Mouse (Mus musculus) liver, embryonic 16.5 days (tissue): Measurements from ENCODE around the gene Ago3. TPM values are rescaled to one million over a fixed set of nuclear protein-coding genes. Genes with fewer than 3 reads are reported as not detected.
A peak's percentile ranks its signal among the peaks of the same experiment; 100 is the strongest.

ENCODE experiments used
- ATAC-seq: fragments of 200-750 bp; cut with Nextera tagmentation; 2 replicates; pipeline ENCODE4 v1.8.0; 2017; ENCODE audit warnings: low read depth, mild to moderate bottlenecking, moderate number of reproducible peaks, moderate library complexity
- H3K27ac ChIP-seq: fragments of 300-500 bp; sonication (generic); 2 replicates; pipeline ENCODE4 v1.5.1; 2014; ENCODE audit warnings: mild to moderate bottlenecking, low read length
- H3K27me3 ChIP-seq: fragments of 300-500 bp; sonication (generic); 2 replicates; pipeline ENCODE4 v1.6.1; 2014; ENCODE audit warnings: low read depth, low read length, mixed read lengths; ENCODE audit not compliant: control insufficient read depth, insufficient read depth
- H3K36me3 ChIP-seq: fragments of 300-500 bp; sonication (generic); 2 replicates; pipeline ENCODE4 v1.6.1; 2014; ENCODE audit warnings: mild to moderate bottlenecking; ENCODE audit not compliant: control insufficient read depth, insufficient read depth
- H3K4me1 ChIP-seq: fragments of 300-500 bp; sonication (generic); 2 replicates; pipeline ENCODE4 v1.6.1; 2014; ENCODE audit warnings: low read depth, low read length, mixed read lengths; ENCODE audit not compliant: control insufficient read depth
- H3K4me2 ChIP-seq: fragments of 300-500 bp; sonication (generic); 2 replicates; pipeline ENCODE4 v1.6.1; 2014; ENCODE audit warnings: low read depth, low read length, mixed read lengths
- H3K4me3 ChIP-seq: fragments of 300-500 bp; sonication (generic); 2 replicates; pipeline ENCODE4 v1.5.1; 2014; ENCODE audit warnings: low read depth, mild to moderate bottlenecking, low read length
- H3K9ac ChIP-seq: fragments of 300-500 bp; sonication (generic); 2 replicates; pipeline ENCODE4 v1.6.1; 2014; ENCODE audit warnings: low read depth, low read length
- H3K9me3 ChIP-seq: fragments of 300-500 bp; sonication (generic); replicated peaks from 2 replicates; pipeline ENCODE4 v1.6.1; 2016; ENCODE audit warnings: low read length; ENCODE audit not compliant: control insufficient read depth
- WGBS: fragments of 180-500 bp; shearing (Covaris S2); extraction: QIAGEN DNeasy Blood & Tissue Kit; methylation state at CpG from one replicate; pipeline ENCODE4 v1.1.7; 2014; ENCODE audit not compliant: insufficient replicate concordance; 5-methylcytosine and 5-hydroxymethylcytosine counted together
- polyA plus RNA-seq: library from polyadenylated mRNA; unstranded; fragments of >200 nt; fragmentation: Nextera tagmentation; extraction: Ambion mirVana; gene quantifications from 2 replicates; pipeline ENCODE4 v1.2.1, GENCODE M21; 2015

The Ago3 gene
- polyA plus RNA-seq, 1 experiment from 2014 or later = 5.4 TPM

GRCm38 (mm10) chr4:126296617-126297101, 132.7 kb downstream of the Ago3 start:
- Histone ChIP-seq H3K9ac (0 out of 2 replicates have a peak overlapping the region, but pooled peaks have one; percentile 8), H3K4me3 (peak overlapping the region; percentile 27; the same call in 1 of the 2 replicates), H3K27me3 (peaks cover 47% of the 10 kb centered on the region), H3K9me3 (no peaks in the 10 kb centered on the region), H3K36me3 (no peaks in the 10 kb centered on the region), H3K4me1 (peaks cover 4% of the 10 kb centered on the region), H3K27ac (no peak overlapping the region), H3K4me2 (peak overlapping the region; percentile 53)
- 2% methylated on average over 34 of the region's 34 CpGs for WGBS
- ATAC-seq = no peak

- 35% methylated on average over 4 of the region's 4 CpGs for WGBS
- peaks cover 40% of the 10 kb centered on the region for H3K27me3 ChIP-seq
- H3K4me3 ChIP-seq = no peak overlapping the region
- no peak overlapping the region for H3K4me2 ChIP-seq
- ATAC-seq = no peak
- no peak overlapping the region for H3K27ac ChIP-seq
- H3K9ac ChIP-seq = no peak overlapping the region
- H3K9me3 ChIP-seq = no peaks in the 10 kb centered on the region
- no peaks in the 10 kb centered on the region for H3K36me3 ChIP-seq
- H3K4me1 ChIP-seq = peaks cover 4% of the 10 kb centered on the region
Measured at GRCm38 (mm10) chr4:126295937-126296336, 133.4 kb downstream of the Ago3 start.

- Histone ChIP-seq H3K9me3 (no peaks in the 10 kb centered on the region), H3K36me3 (no peaks in the 10 kb centered on the region), H3K9ac (no peak overlapping the region), H3K27me3 (peaks cover 32% of the 10 kb centered on the region), H3K4me1 (peaks cover 4% of the 10 kb centered on the region), H3K27ac (no peak overlapping the region), H3K4me2 (no peak overlapping the region), H3K4me3 (no peak overlapping the region)
- 49% methylated on average over 6 of the region's 6 CpGs for WGBS
- peak; percentile 64 for ATAC-seq
Measured at GRCm38 (mm10) chr4:126295152-126295551, 134.2 kb downstream of the Ago3 start.

DNA sequence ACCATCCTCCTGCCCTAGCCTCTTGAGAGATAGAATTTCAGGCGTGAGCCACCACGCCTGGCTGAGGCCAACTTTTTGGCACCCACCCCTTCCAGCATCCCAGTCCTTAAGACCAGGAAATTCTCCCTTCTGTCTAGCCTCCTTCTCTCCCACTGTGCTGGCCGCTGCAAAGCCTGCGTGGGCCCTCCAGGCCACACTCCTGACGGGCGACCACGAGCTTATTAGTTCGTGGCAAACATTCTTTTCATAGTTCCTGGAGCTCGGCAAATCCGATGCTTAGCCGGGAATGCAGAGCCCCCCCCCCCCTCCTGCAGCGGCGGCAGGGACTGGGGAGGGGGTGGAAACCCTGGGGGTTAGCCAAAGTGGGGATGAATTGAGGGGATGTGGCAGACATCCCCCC, 138.2 kb downstream of the Ago3 start:
- Histone ChIP-seq H3K9me3 (no peaks in the 10 kb centered on the region), H3K9ac (no peak overlapping the region), H3K36me3 (no peaks in the 10 kb centered on the region), H3K4me3 (no peak overlapping the region), H3K27me3 (peaks cover 32% of the 10 kb centered on the region), H3K4me2 (no peak overlapping the region), H3K27ac (no peak overlapping the region), H3K4me1 (peaks cover 2% of the 10 kb centered on the region)
- no peak for ATAC-seq
- WGBS = 48% methylated on average over 13 of the region's 13 CpGs

DNA sequence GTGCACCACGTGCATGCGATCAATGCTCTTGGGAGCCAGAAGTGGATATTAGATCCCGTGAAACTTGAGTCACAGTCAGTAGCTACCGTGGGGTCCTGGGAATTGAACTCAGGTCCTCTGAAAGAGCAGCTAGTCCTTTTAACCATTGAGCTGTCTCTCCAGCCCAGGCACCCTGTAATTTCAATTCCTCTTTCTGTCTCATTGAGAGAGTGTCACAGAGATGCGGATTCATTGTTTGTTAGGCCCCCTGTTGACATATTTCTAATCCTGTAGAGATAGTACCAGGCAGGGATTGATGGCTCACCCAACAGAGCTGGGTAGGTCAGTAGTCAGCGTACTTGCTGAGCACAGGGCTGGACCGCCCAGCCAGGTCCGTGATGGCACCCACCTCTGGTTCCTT, 139.0 kb downstream of the Ago3 start:
- Histone ChIP-seq H3K9ac (no peak overlapping the region), H3K27me3 (peaks cover 34% of the 10 kb centered on the region), H3K4me2 (no peak overlapping the region), H3K9me3 (no peaks in the 10 kb centered on the region), H3K36me3 (no peaks in the 10 kb centered on the region), H3K27ac (no peak overlapping the region), H3K4me3 (no peak overlapping the region), H3K4me1 (peaks cover 2% of the 10 kb centered on the region)
- 72% methylated on average over 8 of the region's 8 CpGs for WGBS
- no peak for ATAC-seq

DNA sequence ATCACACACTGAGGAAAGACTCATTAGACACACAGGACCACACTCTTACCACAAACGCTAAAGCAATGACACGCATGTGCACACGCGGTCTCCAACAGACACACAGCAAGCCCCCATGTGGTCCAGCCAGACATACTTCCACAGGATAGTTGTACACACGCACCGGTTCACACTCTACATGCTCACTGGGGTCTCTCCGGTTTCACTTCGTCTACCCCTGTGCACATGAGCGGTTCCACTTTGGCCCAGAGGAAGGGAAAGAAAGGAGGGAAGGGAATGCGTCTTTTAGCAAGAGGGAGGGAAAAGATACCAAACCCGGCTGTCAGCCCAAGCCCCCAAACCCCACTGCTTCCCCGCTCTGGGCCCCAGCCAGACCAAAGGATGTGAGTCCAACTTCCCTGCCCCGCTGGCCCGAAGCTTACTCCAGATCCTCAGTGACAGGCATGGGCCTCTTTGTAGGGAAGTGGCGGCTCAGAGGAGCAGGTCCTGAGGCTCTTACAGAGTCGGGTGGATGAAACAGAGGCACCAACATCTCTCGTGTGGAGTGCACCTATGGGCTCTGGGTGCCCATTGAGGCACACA, 141.2 kb downstream of the Ago3 start:
- Histone ChIP-seq H3K4me3 (no peak overlapping the region), H3K9ac (no peak overlapping the region), H3K4me2 (no peak overlapping the region), H3K4me1 (peaks cover 2% of the 10 kb centered on the region), H3K27ac (no peak overlapping the region), H3K27me3 (peaks cover 40% of the 10 kb centered on the region), H3K9me3 (no peaks in the 10 kb centered on the region), H3K36me3 (no peaks in the 10 kb centered on the region)
- ATAC-seq = no peak
- WGBS = 29% methylated on average over 17 of the region's 17 CpGs

DNA sequence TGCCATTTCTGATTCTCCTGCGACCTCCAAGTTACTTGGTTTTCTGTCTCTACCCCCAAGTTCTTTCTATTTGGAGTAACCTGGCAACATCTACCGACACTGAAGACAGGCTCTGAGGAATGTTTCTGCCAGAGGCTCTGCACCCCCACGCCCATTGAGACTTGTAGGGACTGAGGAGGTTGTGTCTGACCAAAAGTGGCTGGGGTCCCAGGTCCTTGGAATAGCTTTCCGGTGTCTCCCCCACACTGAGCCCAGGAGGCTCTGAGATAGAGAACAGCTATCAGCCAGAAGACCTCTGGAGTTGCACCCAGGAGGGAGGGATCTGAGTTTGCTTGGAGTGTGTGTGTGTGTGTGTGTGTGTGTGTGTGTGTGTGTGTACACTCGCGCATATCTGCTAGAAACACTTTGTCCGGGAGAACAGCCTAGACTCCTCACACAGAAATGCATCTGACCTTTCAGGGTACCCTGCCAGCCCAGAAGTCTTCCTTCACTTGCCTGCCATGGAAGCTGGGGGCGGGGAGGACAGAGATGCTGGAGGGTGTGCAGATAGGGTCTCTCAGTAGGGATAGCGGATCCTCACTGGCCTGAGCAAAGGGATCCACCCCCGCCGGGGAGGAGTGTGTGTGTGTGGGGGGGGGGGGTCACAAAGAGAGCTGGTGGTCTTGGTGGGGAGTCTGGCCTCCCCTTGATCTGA, 141.9 kb downstream of the Ago3 start:
- Histone ChIP-seq H3K4me1 (peaks cover 2% of the 10 kb centered on the region), H3K27me3 (peaks cover 40% of the 10 kb centered on the region), H3K36me3 (no peaks in the 10 kb centered on the region), H3K4me3 (no peak overlapping the region), H3K9me3 (no peaks in the 10 kb centered on the region), H3K9ac (no peak overlapping the region), H3K27ac (no peak overlapping the region), H3K4me2 (no peak overlapping the region)
- WGBS = 35% methylated on average over 11 of the region's 11 CpGs
- no peak for ATAC-seq

GRCm38 (mm10) chr4:126286492-126286891, 142.9 kb downstream of the Ago3 start, which contains the start of gene Col8a2:
Gene Col8a2 (plus strand): TSS chr4:126286793.
- H3K9ac ChIP-seq = no peak within 1 kb of the TSS; the same call in 1 of the 2 replicates

GRCm38 (mm10) chr4:126283582-126283981, 145.8 kb downstream of the Ago3 start:
- H3K9ac ChIP-seq = no peak overlapping the region
- peaks cover 2% of the 10 kb centered on the region for H3K4me1 ChIP-seq
- H3K4me3 ChIP-seq = no peak overlapping the region
- no peaks in the 10 kb centered on the region for H3K36me3 ChIP-seq
- 45% methylated on average over 8 of the region's 8 CpGs for WGBS
- peaks cover 36% of the 10 kb centered on the region for H3K27me3 ChIP-seq
- H3K27ac ChIP-seq = no peak overlapping the region
- H3K4me2 ChIP-seq = no peak overlapping the region
- no peaks in the 10 kb centered on the region for H3K9me3 ChIP-seq
- no peak for ATAC-seq

More at GRCm38 (mm10) chr4:126286492-126286891, 142.9 kb downstream of the Ago3 start, which contains the start of gene Col8a2:
- ATAC-seq = peak; percentile 35; the same call in 1 of the 2 replicates
- Histone ChIP-seq H3K27ac (no peak within 1 kb of the TSS), H3K4me2 (peak within 1 kb of the TSS; percentile 57), H3K36me3 (no peaks in the 10 kb centered on the region), H3K27me3 (peaks cover 40% of the 10 kb centered on the region), H3K4me1 (peaks cover 2% of the 10 kb centered on the region), H3K4me3 (peak within 1 kb of the TSS; percentile 47), H3K9me3 (no peaks in the 10 kb centered on the region)
- WGBS = 4% methylated on average over 42 of the region's 42 CpGs
